Mouse (Mus musculus): Measurements from ENCODE around the gene Cfhr1. TPM values are rescaled to one million over a fixed set of nuclear protein-coding genes. Genes with fewer than 3 reads are reported as not detected.

Gene Cfhr1
- not detected in 2 replicates for polyA plus RNA-seq (2014; fragmentation: Nextera tagmentation; extraction: Ambion mirVana)

GRCm38 (mm10) chr1:139560024-139560423 is at the start of gene Cfhr1:
TSS of gene Cfhr1 (minus strand) at chr1:139560272.
- no peaks in the 10 kb centered on the region for H3K9me3 ChIP-seq (ENCODE audit: control insufficient read depth, low read length)
- H3K4me1 ChIP-seq (ENCODE audit: control insufficient read depth, insufficient read depth, low read length): no peaks in the 10 kb centered on the region
- WGBS: 82% methylated on average over 1 of the region's 1 CpGs

GRCm38 (mm10) chr1:139551311-139551710 is 8.8 kb downstream of the Cfhr1 start:
- H3K4me2 ChIP-seq (ENCODE audit: low read depth, low read length): no peak overlapping the region
- H3K27ac ChIP-seq (ENCODE audit: low read depth, low read length): no peak overlapping the region
- H3K27me3 ChIP-seq (ENCODE audit: control insufficient read depth, insufficient read depth, low read length): no peaks in the 10 kb centered on the region
- H3K9ac ChIP-seq (replicated peaks; ENCODE audit: low read depth, low read length): no peak overlapping the region
- WGBS: 89% methylated on average over 1 of the region's 1 CpGs
- no peaks in the 10 kb centered on the region for H3K36me3 ChIP-seq (ENCODE audit: control insufficient read depth, insufficient read depth, low read length)
- no peaks in the 10 kb centered on the region for H3K9me3 ChIP-seq (ENCODE audit: control insufficient read depth, low read length)
- ATAC-seq (ENCODE audit: low read depth): no peak
- no peaks in the 10 kb centered on the region for H3K4me1 ChIP-seq (ENCODE audit: control insufficient read depth, insufficient read depth, low read length)
- H3K4me3 ChIP-seq (ENCODE audit: low read depth, low read length): no peak overlapping the region

More at GRCm38 (mm10) chr1:139560024-139560423, at the start of gene Cfhr1:
- Histone ChIP-seq H3K4me3 (ENCODE audit: low read depth, low read length) (no peak within 1 kb of the TSS), H3K36me3 (ENCODE audit: control insufficient read depth, insufficient read depth, low read length) (no peaks in the 10 kb centered on the region), H3K27me3 (ENCODE audit: control insufficient read depth, insufficient read depth, low read length) (no peaks in the 10 kb centered on the region), H3K9ac (replicated peaks; ENCODE audit: low read depth, low read length) (no peak within 1 kb of the TSS), H3K27ac (ENCODE audit: low read depth, low read length) (no peak within 1 kb of the TSS), H3K4me2 (ENCODE audit: low read depth, low read length) (no peak within 1 kb of the TSS)
- ATAC-seq (ENCODE audit: low read depth): no peak

GRCm38 (mm10) chr1:139548536-139548935 is 11.5 kb downstream of the Cfhr1 start:
- no peak overlapping the region for H3K4me2 ChIP-seq (ENCODE audit: low read depth, low read length)
- no peak overlapping the region for H3K4me3 ChIP-seq (ENCODE audit: low read depth, low read length)
- no peaks in the 10 kb centered on the region for H3K27me3 ChIP-seq (ENCODE audit: control insufficient read depth, insufficient read depth, low read length)
- H3K9me3 ChIP-seq (ENCODE audit: control insufficient read depth, low read length): no peaks in the 10 kb centered on the region
- 98% methylated on average over 1 of the region's 1 CpGs for WGBS
- ATAC-seq (ENCODE audit: low read depth): no peak
- no peaks in the 10 kb centered on the region for H3K36me3 ChIP-seq (ENCODE audit: control insufficient read depth, insufficient read depth, low read length)
- H3K27ac ChIP-seq (ENCODE audit: low read depth, low read length): no peak overlapping the region
- H3K4me1 ChIP-seq (ENCODE audit: control insufficient read depth, insufficient read depth, low read length): no peaks in the 10 kb centered on the region
- no peak overlapping the region for H3K9ac ChIP-seq (replicated peaks; ENCODE audit: low read depth, low read length)

GRCm38 (mm10) chr1:139514556-139514955 is 45.5 kb downstream of the Cfhr1 start:
- H3K4me3 ChIP-seq (ENCODE audit: low read depth, low read length): no peak overlapping the region
- no peak overlapping the region for H3K9ac ChIP-seq (replicated peaks; ENCODE audit: low read depth, low read length)
- WGBS: 91% methylated on average over 12 of the region's 12 CpGs
- no peak overlapping the region for H3K27ac ChIP-seq (ENCODE audit: low read depth, low read length)
- H3K36me3 ChIP-seq (ENCODE audit: control insufficient read depth, insufficient read depth, low read length): no peaks in the 10 kb centered on the region
- H3K4me2 ChIP-seq (ENCODE audit: low read depth, low read length): no peak overlapping the region
- no peaks in the 10 kb centered on the region for H3K27me3 ChIP-seq (ENCODE audit: control insufficient read depth, insufficient read depth, low read length)
- H3K4me1 ChIP-seq (ENCODE audit: control insufficient read depth, insufficient read depth, low read length): no peaks in the 10 kb centered on the region
- no peaks in the 10 kb centered on the region for H3K9me3 ChIP-seq (ENCODE audit: control insufficient read depth, low read length)
- ATAC-seq (ENCODE audit: low read depth): no peak

GRCm38 (mm10) chr1:139501258-139501752 is 58.8 kb downstream of the Cfhr1 start, which contains the start of gene F13b:
TSS of gene F13b (plus strand) at chr1:139501702.
- Histone ChIP-seq H3K4me2 (ENCODE audit: low read depth, low read length) (no peak within 1 kb of the TSS), H3K27ac (ENCODE audit: low read depth, low read length) (no peak within 1 kb of the TSS), H3K27me3 (ENCODE audit: control insufficient read depth, insufficient read depth, low read length) (no peaks in the 10 kb centered on the region), H3K4me3 (ENCODE audit: low read depth, low read length) (no peak within 1 kb of the TSS), H3K36me3 (ENCODE audit: control insufficient read depth, insufficient read depth, low read length) (no peaks in the 10 kb centered on the region), H3K9ac (replicated peaks; ENCODE audit: low read depth, low read length) (no peak within 1 kb of the TSS), H3K9me3 (ENCODE audit: control insufficient read depth, low read length) (no peaks in the 10 kb centered on the region), H3K4me1 (ENCODE audit: control insufficient read depth, insufficient read depth, low read length) (no peaks in the 10 kb centered on the region)
- ATAC-seq (ENCODE audit: low read depth): no peak
- WGBS: 90% methylated on average over 3 of the region's 3 CpGs

GRCm38 (mm10) chr1:139499751-139500150 is 60.3 kb downstream of the Cfhr1 start:
- H3K4me1 ChIP-seq (ENCODE audit: control insufficient read depth, insufficient read depth, low read length): no peaks in the 10 kb centered on the region
- H3K9me3 ChIP-seq (ENCODE audit: control insufficient read depth, low read length): no peaks in the 10 kb centered on the region
- H3K9ac ChIP-seq (replicated peaks; ENCODE audit: low read depth, low read length): no peak overlapping the region
- no peak overlapping the region for H3K27ac ChIP-seq (ENCODE audit: low read depth, low read length)
- ATAC-seq (ENCODE audit: low read depth): no peak
- no peak overlapping the region for H3K4me3 ChIP-seq (ENCODE audit: low read depth, low read length)
- H3K36me3 ChIP-seq (ENCODE audit: control insufficient read depth, insufficient read depth, low read length): no peaks in the 10 kb centered on the region
- H3K27me3 ChIP-seq (ENCODE audit: control insufficient read depth, insufficient read depth, low read length): no peaks in the 10 kb centered on the region
- no peak overlapping the region for H3K4me2 ChIP-seq (ENCODE audit: low read depth, low read length)

Other genes starting within 250 kb of the Cfhr1 start
- 1.1 and 1.5 TPM in 2 replicates for gene Crb1, start 183.2 kb downstream of the Cfhr1 start, polyA plus RNA-seq (2014; fragmentation: Nextera tagmentation; extraction: Ambion mirVana)
- gene Zbtb41, start 138.0 kb downstream of the Cfhr1 start, polyA plus RNA-seq (2014; fragmentation: Nextera tagmentation; extraction: Ambion mirVana): 24.6 and 26.5 TPM in 2 replicates
- 2.3 and 2.5 TPM in 2 replicates for gene Aspm, start 105.5 kb downstream of the Cfhr1 start, polyA plus RNA-seq (2014; fragmentation: Nextera tagmentation; extraction: Ambion mirVana)
- gene F13b, start 58.6 kb downstream of the Cfhr1 start, polyA plus RNA-seq (2014; fragmentation: Nextera tagmentation; extraction: Ambion mirVana): not detected in 2 replicates
- not detected in 2 replicates for gene Gm4788, start 221.0 kb upstream of the Cfhr1 start, polyA plus RNA-seq (2014; fragmentation: Nextera tagmentation; extraction: Ambion mirVana)

Measured in neural tube, embryonic 14.5 days (tissue).